Mouse (Mus musculus) MEL (cell line): ENCODE measurements around the gene Zfp335. TPM values are rescaled to one million over a fixed set of nuclear protein-coding genes. Genes with fewer than 3 reads are reported as not detected.

Experiments
- DNase-seq: peaks from one replicate; pipeline ENCODE4 v3.0.0; 2011; ENCODE audit warnings: low read depth, low spot score
- H3K27ac ChIP-seq: 2 replicates; pipeline ENCODE4 v1.5.1; 2012; ENCODE audit warnings: low read depth, mild to moderate bottlenecking, control low read depth, low read length, moderate library complexity; ENCODE audit not compliant: control insufficient read depth
- H3K27me3 ChIP-seq, 2 experiments: fragments of 150-350 bp in 1 of 2; sonication (generic) in 1 of 2; 2 replicates each; pipeline ENCODE4 v1.6.1; 2012; ENCODE audit warnings: low read length in 2 of 2, mild to moderate bottlenecking in 2 of 2, improper control_type of control experiment in 1 of 2, moderate library complexity in 1 of 2; ENCODE audit not compliant: insufficient read depth in 2 of 2, control insufficient read depth in 1 of 2
- H3K36me3 ChIP-seq, 2 experiments: 2 replicates each; pipeline ENCODE4 v1.6.1; 2012 to 2014; ENCODE audit warnings: low read length in 2 of 2, improper control_type of control experiment in 1 of 2, inconsistent platforms in 1 of 2, mild to moderate bottlenecking in 1 of 2; ENCODE audit not compliant: insufficient read depth in 2 of 2, control insufficient read depth in 1 of 2
- H3K4me1 ChIP-seq, 2 experiments: fragments of 150-350 bp in 1 of 2; sonication (generic) in 1 of 2; 2 replicates each; pipeline ENCODE4 v1.6.1; 2012; ENCODE audit warnings: low read length in 2 of 2, improper control_type of control experiment in 1 of 2, mild to moderate bottlenecking in 1 of 2; ENCODE audit not compliant: insufficient read depth in 2 of 2, control insufficient read depth in 1 of 2
- H3K4me3 ChIP-seq, 2 experiments: fragments of 150-350 bp in 1 of 2; sonication (generic) in 1 of 2; 2 replicates each; pipeline ENCODE4 v1.5.1; 2012; ENCODE audit warnings: low read depth in 2 of 2, low read length in 2 of 2, mild to moderate bottlenecking in 2 of 2, moderate library complexity in 2 of 2, control low read depth in 1 of 2, improper control_type of control experiment in 1 of 2; ENCODE audit not compliant: control insufficient read depth in 1 of 2, insufficient read depth in 1 of 2
- H3K79me2 ChIP-seq: 2 replicates; pipeline ENCODE4 v1.6.1; 2012; ENCODE audit warnings: mild to moderate bottlenecking, low read length, moderate library complexity; ENCODE audit not compliant: control insufficient read depth, poor library complexity, insufficient read depth
- H3K9ac ChIP-seq: 2 replicates; pipeline ENCODE4 v1.6.1; 2012; ENCODE audit warnings: low read depth, mild to moderate bottlenecking, control low read depth, low read length, moderate library complexity; ENCODE audit not compliant: control insufficient read depth, poor library complexity, severe bottlenecking
- H3K9me3 ChIP-seq: fragments of 150-350 bp; sonication (generic); replicated peaks from 2 replicates; pipeline ENCODE4 v1.6.1; 2012; ENCODE audit warnings: mild to moderate bottlenecking, low read length, improper control_type of control experiment, moderate library complexity; ENCODE audit not compliant: insufficient read depth
- BHLHE40 ChIP-seq: IDR thresholded peaks from 2 replicates; pipeline ENCODE4 v1.6.1; 2012; ENCODE audit warnings: low read depth, mild to moderate bottlenecking, inconsistent platforms, low read length, improper control_type of control experiment, borderline replicate concordance
- CHD1 ChIP-seq: IDR thresholded peaks from 2 replicates; pipeline ENCODE4 v1.6.1; 2012; ENCODE audit warnings: low read depth, mild to moderate bottlenecking, inconsistent platforms, low read length, improper control_type of control experiment
- CHD2 ChIP-seq: IDR thresholded peaks from 2 replicates; pipeline ENCODE4 v1.6.1; 2011; ENCODE audit warnings: low read length, improper control_type of control experiment
- E2F4 ChIP-seq: IDR thresholded peaks from 2 replicates; pipeline ENCODE4 v1.6.1; 2011; ENCODE audit warnings: low read depth, low read length, improper control_type of control experiment, borderline replicate concordance
- ELF1 ChIP-seq: IDR thresholded peaks from 2 replicates; pipeline ENCODE4 v1.6.1; 2014; ENCODE audit warnings: low read depth, mild to moderate bottlenecking, inconsistent platforms, low read length, improper control_type of control experiment, moderate library complexity
- EP300 ChIP-seq, 2 experiments: IDR thresholded peaks; 2 replicates each; pipeline ENCODE4 v1.6.1; 2011; ENCODE audit warnings: improper control_type of control experiment in 2 of 2, low read length in 2 of 2, low read depth in 1 of 2, mild to moderate bottlenecking in 1 of 2
- ETS1 ChIP-seq: IDR thresholded peaks from 2 replicates; pipeline ENCODE4 v1.6.1; 2012; ENCODE audit warnings: low read depth, mild to moderate bottlenecking, inconsistent platforms, low read length, improper control_type of control experiment, moderate library complexity
- GABPA ChIP-seq: IDR thresholded peaks from 2 replicates; pipeline ENCODE4 v1.6.1; 2012; ENCODE audit warnings: low read depth, mild to moderate bottlenecking, inconsistent platforms, low read length, improper control_type of control experiment, moderate library complexity
- GATA1 ChIP-seq: IDR thresholded peaks from 2 replicates; pipeline ENCODE4 v1.6.1; 2011; ENCODE audit warnings: low read depth, low read length, improper control_type of control experiment
- HCFC1 ChIP-seq: IDR thresholded peaks from 2 replicates; pipeline ENCODE4 v1.6.1; 2012; ENCODE audit warnings: low read depth, mild to moderate bottlenecking, inconsistent platforms, low read length, improper control_type of control experiment, moderate library complexity
- MAX ChIP-seq: IDR thresholded peaks from 2 replicates; pipeline ENCODE4 v1.6.1; 2011; ENCODE audit warnings: low read length, improper control_type of control experiment
- MAZ ChIP-seq: IDR thresholded peaks from 2 replicates; pipeline ENCODE4 v1.6.1; 2012; ENCODE audit warnings: low read depth, mild to moderate bottlenecking, inconsistent platforms, low read length, improper control_type of control experiment
- MEF2A ChIP-seq: IDR thresholded peaks from 2 replicates; pipeline ENCODE4 v1.6.1; 2014; ENCODE audit warnings: low read depth, mild to moderate bottlenecking, inconsistent platforms, low read length, improper control_type of control experiment; ENCODE audit not compliant: poor library complexity, insufficient replicate concordance, severe bottlenecking; ENCODE audit errors: extremely low read depth
- MXI1 ChIP-seq: IDR thresholded peaks from 2 replicates; pipeline ENCODE4 v1.6.1; 2011; ENCODE audit warnings: mild to moderate bottlenecking, low read depth, low read length, improper control_type of control experiment
- NELFE ChIP-seq: IDR thresholded peaks from 2 replicates; pipeline ENCODE4 v1.6.1; 2011; ENCODE audit warnings: low read depth, low read length, improper control_type of control experiment
- POLR2AphosphoS5 ChIP-seq: IDR thresholded peaks from 2 replicates; pipeline ENCODE4 v1.6.1; 2012; ENCODE audit warnings: low read depth, borderline replicate concordance, mild to moderate bottlenecking, inconsistent platforms, low read length, moderate library complexity, mixed read lengths
- RAD21 ChIP-seq: IDR thresholded peaks from 2 replicates; pipeline ENCODE4 v1.6.1; 2011; ENCODE audit warnings: mild to moderate bottlenecking, low read depth, low read length, improper control_type of control experiment
- TAL1 ChIP-seq: IDR thresholded peaks from 2 replicates; pipeline ENCODE4 v1.6.1; 2012; ENCODE audit warnings: mild to moderate bottlenecking, inconsistent platforms, low read length, moderate library complexity, mixed read lengths
- TBP ChIP-seq: IDR thresholded peaks from 2 replicates; pipeline ENCODE4 v1.8.0; 2011; ENCODE audit warnings: low read depth, low read length, improper control_type of control experiment
- UBTF ChIP-seq: IDR thresholded peaks from 2 replicates; pipeline ENCODE4 v1.6.1; 2012; ENCODE audit warnings: low read depth, mild to moderate bottlenecking, inconsistent platforms, low read length, improper control_type of control experiment, moderate library complexity, borderline replicate concordance; ENCODE audit not compliant: insufficient read depth
- ZC3H11A ChIP-seq: IDR thresholded peaks from 2 replicates; pipeline ENCODE4 v1.6.1; 2012; ENCODE audit warnings: low read depth, mild to moderate bottlenecking, inconsistent platforms, low read length, improper control_type of control experiment
- ZMIZ1 ChIP-seq: IDR thresholded peaks from 2 replicates; pipeline ENCODE4 v1.6.1; 2012; ENCODE audit warnings: low read depth, mild to moderate bottlenecking, inconsistent platforms, low read length, improper control_type of control experiment, moderate library complexity
- polyA plus RNA-seq, 2 experiments: library from polyadenylated mRNA; stranded (reverse) in 1 of 2; unstranded in 1 of 2; fragments of >175 nt in 1 of 2; fragments of >200 nt in 1 of 2; gene quantifications; 2 replicates each; pipeline versions ENCODE4 v1.2.1 to v1.2.4; 2012; ENCODE audit warnings: low replicate concordance in 2 of 2, low read depth in 1 of 2; ENCODE audit not compliant: insufficient read length in 2 of 2, insufficient read depth in 1 of 2, missing spikeins in 1 of 2
- total RNA-seq: library from RNA; depleted of rRNA; stranded (reverse); fragments of 300-350 nt; gene quantifications from 2 replicates; pipeline ENCODE4 v1.2.3, GENCODE M21; 2012

Gene Zfp335
- total and polyA plus RNA-seq, 3 experiments = 12.6 to 24.1 TPM; not detected in 1

- Histone ChIP-seq H3K9ac (no peak overlapping the region), H3K4me3 (no peak overlapping the region), H3K36me3 (peaks cover 0 to 3% of the 10 kb centered on the region in 2 experiments; a peak in 1 of 4 replicates), H3K4me1 (peaks cover 0 to 8% of the 10 kb centered on the region in 2 experiments; a peak in 2 of 4 replicates), H3K9me3 (no peaks in the 10 kb centered on the region), H3K27ac (no peak overlapping the region), H3K79me2 (no peaks in the 10 kb centered on the region; the same call in 1 of the 2 replicates), H3K27me3 (no peaks in the 10 kb centered on the region)
- TF ChIP-seq CHD1 (no peak), GABPA (no peak), UBTF (no peak), HCFC1 (no peak), MAZ (no peak), TAL1 (no peak), GATA1 (no peak), RAD21 (no peak), CHD2 (no peak), MAX (no peak), BHLHE40 (no peak), NELFE (no peak)
- no peak for DNase-seq
Observed at GRCm38 (mm10) chr2:164956195-164956594, 44.6 kb upstream of the Zfp335 start.

GRCm38 (mm10) chr2:164955725-164956124 lies 44.2 kb upstream of the Zfp335 start:
- Histone ChIP-seq H3K79me2 (no peaks in the 10 kb centered on the region; the same call in 1 of the 2 replicates), H3K4me1 (peaks cover 0 to 7% of the 10 kb centered on the region in 2 experiments; a peak in 1 of 4 replicates), H3K27me3 (no peaks in the 10 kb centered on the region), H3K4me3 (no peak overlapping the region), H3K27ac (no peak overlapping the region), H3K36me3 (peaks cover 0 to 3% of the 10 kb centered on the region in 2 experiments; a peak in 1 of 4 replicates), H3K9me3 (no peaks in the 10 kb centered on the region), H3K9ac (no peak overlapping the region)
- no peak for DNase-seq
- TF ChIP-seq CHD2 = no peak
- TF ChIP-seq HCFC1 = no peak
- no peak for TF ChIP-seq EP300 (IDR thresholded peaks at IDR 0.05; ENCODE audit: low read depth in 1 of 2, low read length in 2 of 2)
- TF ChIP-seq ETS1 = no peak
- no peak for TF ChIP-seq POLR2AphosphoS5
- TF ChIP-seq MEF2A = no peak
- TF ChIP-seq NELFE = no peak
- TF ChIP-seq MXI1 = no peak
- TF ChIP-seq ELF1 = no peak
- TF ChIP-seq E2F4 = no peak
- TF ChIP-seq MAX = no peak
- no peak for TF ChIP-seq BHLHE40
- TF ChIP-seq TBP = no peak
- no peak for TF ChIP-seq GABPA
- no peak for TF ChIP-seq ZMIZ1
- no peak for TF ChIP-seq ZC3H11A
